Mouse (Mus musculus) layer of hippocampus, postnatal 10 days (tissue): ENCODE measurements around the gene Sprr2a3. TPM values are rescaled to one million over a fixed set of nuclear protein-coding genes. Genes with fewer than 3 reads are reported as not detected.

ENCODE experiments used
- total RNA-seq, 2 experiments: library from RNA; stranded (reverse); gene quantifications; 2 replicates each; pipeline ENCODE4 v1.2.3; 2021

Sprr2a3 gene
- total RNA-seq, 2 experiments from 2014 or later = not detected

Other genes with a start within 250 kb of the Sprr2a3 start
- 1 to 10 TPM; 6.6 to 6.8 TPM for gene Lor, start 202.3 kb upstream of the Sprr2a3 start, total RNA-seq
- gene Prr9, start 161.5 kb upstream of the Sprr2a3 start, total RNA-seq = not detected
- gene Lelp1, start 142.7 kb upstream of the Sprr2a3 start, total RNA-seq = not detected
- gene Sprr2a1, start 69.6 kb upstream of the Sprr2a3 start, total RNA-seq = not detected
- not detected for gene Sprr2a2, start 69.5 kb upstream of the Sprr2a3 start, total RNA-seq
- not detected for gene Sprr2b, start 31.2 kb downstream of the Sprr2a3 start, total RNA-seq
- gene Sprr2d, start 53.7 kb downstream of the Sprr2a3 start, total RNA-seq = not detected
- gene Sprr2e, start 66.7 kb downstream of the Sprr2a3 start, total RNA-seq = not detected
- gene Sprr2f, start 79.8 kb downstream of the Sprr2a3 start, total RNA-seq = not detected
- gene Sprr2h, start 100.3 kb downstream of the Sprr2a3 start, total RNA-seq = not detected
- not detected for gene Sprr2i, start 122.6 kb downstream of the Sprr2a3 start, total RNA-seq
- gene Sprr2j-ps, start 132.7 kb downstream of the Sprr2a3 start, total RNA-seq = not detected
- under 1 TPM; 0.57 to 0.96 TPM for gene Gm9774, start 144.0 kb downstream of the Sprr2a3 start, total RNA-seq
- not detected for gene Sprr2k, start 147.2 kb downstream of the Sprr2a3 start, total RNA-seq
- gene Sprr1b, start 153.4 kb downstream of the Sprr2a3 start, total RNA-seq = not detected
- gene Sprr3, start 173.3 kb downstream of the Sprr2a3 start, total RNA-seq = not detected
- gene Sprr1a, start 200.5 kb downstream of the Sprr2a3 start, total RNA-seq = not detected
- gene Sprr4, start 215.1 kb downstream of the Sprr2a3 start, total RNA-seq = not detected
- not detected for gene 2310046K23Rik, start 249.1 kb downstream of the Sprr2a3 start, total RNA-seq